Mouse (Mus musculus): ENCODE results near the gene Nucks1. TPM values are rescaled to one million over a fixed set of nuclear protein-coding genes. Genes with fewer than 3 reads are reported as not detected.
A peak's percentile ranks its signal among the peaks of the same experiment; 100 is the strongest.

Nucks1 gene
- polyA plus RNA-seq, 1 experiment from 2014 or later = 64.1 TPM

DNA sequence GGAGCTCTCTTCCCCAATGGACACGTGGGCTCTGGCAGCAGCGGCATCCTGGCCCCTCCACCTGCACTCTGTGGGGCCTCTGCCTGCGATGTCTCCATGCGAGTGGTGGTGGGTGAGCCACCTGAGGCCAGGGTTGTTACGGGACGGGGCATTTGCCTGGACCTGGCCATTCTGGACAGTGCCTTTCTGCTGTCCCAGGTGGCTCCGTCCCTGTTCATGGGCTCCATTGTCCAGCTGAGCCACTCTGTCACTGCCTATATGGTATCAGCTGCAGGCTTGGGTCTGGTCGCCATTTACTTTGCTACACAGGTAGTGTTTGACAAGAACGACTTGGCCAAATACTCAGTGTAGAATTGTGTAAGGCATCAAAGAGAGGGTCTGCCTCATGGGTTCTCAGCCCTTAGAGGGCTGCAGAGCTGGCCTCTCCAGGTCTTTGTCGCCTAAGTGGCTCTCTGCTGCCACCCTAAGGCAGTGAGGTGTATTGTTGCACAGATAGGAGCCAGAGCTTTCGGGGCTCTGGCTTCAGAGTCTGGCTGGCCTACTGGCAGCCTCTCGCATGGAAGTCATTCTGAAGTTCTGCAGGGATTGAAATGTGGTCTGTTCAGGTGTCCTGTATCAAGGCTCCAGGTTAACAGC lies 71.2 kb downstream of the Nucks1 start:
- Histone ChIP-seq H3K36me3 (ENCODE audit: control insufficient read depth, insufficient read depth, low read length) (no peaks in the 10 kb centered on the region), H3K4me1 (ENCODE audit: control insufficient read depth, insufficient read depth, low read length) (no peaks in the 10 kb centered on the region), H3K9me3 (replicated peaks; ENCODE audit: control insufficient read depth, low read length) (no peaks in the 10 kb centered on the region), H3K9ac (ENCODE audit: low read length) (no peak overlapping the region), H3K27me3 (ENCODE audit: control insufficient read depth, insufficient read depth, low read length) (no peaks in the 10 kb centered on the region), H3K27ac (ENCODE audit: low read length) (no peak overlapping the region), H3K4me2 (ENCODE audit: low read depth, low read length) (no peak overlapping the region), H3K4me3 (replicated peaks; ENCODE audit: low read length) (no peak overlapping the region)
- WGBS = 48% methylated on average over 12 of the region's 12 CpGs
- peak; percentile 61; the same call in 1 of the 2 replicates for ATAC-seq (ENCODE audit: insufficient read depth, low FRiP score)

DNA sequence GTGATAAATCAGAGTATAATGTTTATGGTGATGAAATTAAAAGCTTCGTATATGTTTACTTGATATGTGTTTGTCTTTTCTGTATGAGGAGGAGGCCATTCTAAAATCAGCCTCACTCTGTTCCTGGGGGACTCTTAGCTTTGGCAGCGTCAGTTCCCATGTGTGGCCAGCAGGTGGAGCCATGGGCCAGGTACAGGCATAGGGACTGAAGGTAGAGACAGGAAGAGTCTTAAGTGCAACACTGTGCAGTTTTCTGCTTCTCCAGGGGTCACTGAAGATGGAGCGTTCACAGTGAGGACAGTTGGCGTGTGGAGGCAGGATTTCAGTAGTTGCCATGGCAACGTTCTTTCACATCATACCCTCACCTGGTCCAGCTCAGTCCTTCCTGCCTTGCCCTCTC lies 72.6 kb downstream of the Nucks1 start:
- H3K36me3 ChIP-seq (ENCODE audit: control insufficient read depth, insufficient read depth, low read length) = no peaks in the 10 kb centered on the region
- no peaks in the 10 kb centered on the region for H3K4me1 ChIP-seq (ENCODE audit: control insufficient read depth, insufficient read depth, low read length)
- no peak for ATAC-seq (ENCODE audit: insufficient read depth, low FRiP score)
- H3K4me3 ChIP-seq (replicated peaks; ENCODE audit: low read length) = no peak overlapping the region
- 11% methylated on average over 5 of the region's 5 CpGs for WGBS
- no peak overlapping the region for H3K4me2 ChIP-seq (ENCODE audit: low read depth, low read length)
- H3K9ac ChIP-seq (ENCODE audit: low read length) = no peak overlapping the region
- H3K27ac ChIP-seq (ENCODE audit: low read length) = no peak overlapping the region
- no peaks in the 10 kb centered on the region for H3K27me3 ChIP-seq (ENCODE audit: control insufficient read depth, insufficient read depth, low read length)
- no peaks in the 10 kb centered on the region for H3K9me3 ChIP-seq (replicated peaks; ENCODE audit: control insufficient read depth, low read length)

DNA sequence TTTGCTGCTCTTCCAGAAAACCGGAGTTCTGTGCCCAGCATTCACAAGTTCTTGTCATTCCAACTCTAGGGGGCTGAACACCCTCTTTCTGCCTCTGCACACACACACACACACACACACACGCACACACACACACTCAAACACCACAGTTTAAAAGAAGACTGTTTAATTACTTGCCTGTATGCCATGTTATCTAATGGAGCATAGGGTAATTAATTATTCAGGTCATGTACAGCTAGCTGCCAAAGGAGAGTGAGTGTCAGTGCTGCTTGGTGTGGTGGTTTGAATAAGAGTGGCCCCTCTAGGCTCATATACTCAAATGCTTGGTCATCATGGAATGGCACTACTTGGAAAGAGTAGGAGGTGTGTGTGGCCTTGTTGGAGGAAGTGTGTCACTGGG lies 73.5 kb downstream of the Nucks1 start:
- H3K4me3 ChIP-seq (replicated peaks; ENCODE audit: low read length) = no peak overlapping the region
- no peaks in the 10 kb centered on the region for H3K9me3 ChIP-seq (replicated peaks; ENCODE audit: control insufficient read depth, low read length)
- H3K9ac ChIP-seq (ENCODE audit: low read length) = no peak overlapping the region
- H3K4me1 ChIP-seq (ENCODE audit: control insufficient read depth, insufficient read depth, low read length) = no peaks in the 10 kb centered on the region
- WGBS = 71% methylated on average over 2 of the region's 2 CpGs
- no peaks in the 10 kb centered on the region for H3K27me3 ChIP-seq (ENCODE audit: control insufficient read depth, insufficient read depth, low read length)
- no peak for ATAC-seq (ENCODE audit: insufficient read depth, low FRiP score)
- no peaks in the 10 kb centered on the region for H3K36me3 ChIP-seq (ENCODE audit: control insufficient read depth, insufficient read depth, low read length)
- no peak overlapping the region for H3K4me2 ChIP-seq (ENCODE audit: low read depth, low read length)
- H3K27ac ChIP-seq (ENCODE audit: low read length) = no peak overlapping the region

Other genes with a start within 250 kb of the Nucks1 start
- gene Rab7b, start 221.8 kb upstream of the Nucks1 start, polyA plus RNA-seq (2015; fragmentation: Nextera tagmentation; extraction: Ambion mirVana) = 12.5 and 16.8 TPM in 2 replicates
- 9.7 and 13.2 TPM in 2 replicates for gene Slc26a9, start 166.5 kb upstream of the Nucks1 start, polyA plus RNA-seq (2015; fragmentation: Nextera tagmentation; extraction: Ambion mirVana)
- 2.7 and 3.1 TPM in 2 replicates for gene Pm20d1, start 113.2 kb upstream of the Nucks1 start, polyA plus RNA-seq (2015; fragmentation: Nextera tagmentation; extraction: Ambion mirVana)
- gene Slc41a1, start 83.0 kb upstream of the Nucks1 start, polyA plus RNA-seq (2015; fragmentation: Nextera tagmentation; extraction: Ambion mirVana) = 17.3 and 18.5 TPM in 2 replicates
- gene Rab29, start 43.3 kb upstream of the Nucks1 start, polyA plus RNA-seq (2015; fragmentation: Nextera tagmentation; extraction: Ambion mirVana) = 28.6 and 30.4 TPM in 2 replicates
- 10.5 and 12.1 TPM in 2 replicates for gene Slc45a3, start 52.4 kb downstream of the Nucks1 start, polyA plus RNA-seq (2015; fragmentation: Nextera tagmentation; extraction: Ambion mirVana)
- 18.6 and 21.3 TPM in 2 replicates for gene Elk4, start 97.1 kb downstream of the Nucks1 start, polyA plus RNA-seq (2015; fragmentation: Nextera tagmentation; extraction: Ambion mirVana)
- 16.0 and 18.2 TPM in 2 replicates for gene Mfsd4a, start 157.5 kb downstream of the Nucks1 start, polyA plus RNA-seq (2015; fragmentation: Nextera tagmentation; extraction: Ambion mirVana)
- gene Cdk18, start 229.2 kb downstream of the Nucks1 start, polyA plus RNA-seq (2015; fragmentation: Nextera tagmentation; extraction: Ambion mirVana) = 6.9 and 7.4 TPM in 2 replicates